Mouse (Mus musculus): ENCODE measurements at regions not wholly inside any gene's neighbourhood (a gene's known extent, or its start where the extent isn't known, plus 50 kb on each side); places are given as distances from the start of the nearest gene placed in this dataset.

GRCm38 (mm10) chr10:110571179-110571578 lies 115.2 kb upstream of the Nav3 start:
- Histone ChIP-seq H3K27me3 (ENCODE audit: control insufficient read depth in 1 of 2, insufficient read depth in 2 of 2, low read length in 2 of 2) (no peaks in the 10 kb centered on the region), H3K9me3 (replicated peaks; ENCODE audit: insufficient read depth, low read length) (no peaks in the 10 kb centered on the region), H3K79me2 (ENCODE audit: control insufficient read depth, insufficient read depth, low read length, poor library complexity) (no peaks in the 10 kb centered on the region), H3K4me3 (ENCODE audit: control insufficient read depth in 1 of 2, insufficient read depth in 1 of 2, low read depth in 2 of 2, low read length in 2 of 2) (no peak overlapping the region), H3K9ac (ENCODE audit: control insufficient read depth, low read depth, low read length, poor library complexity, severe bottlenecking) (no peak overlapping the region), H3K4me1 (ENCODE audit: control insufficient read depth in 1 of 2, insufficient read depth in 2 of 2, low read length in 2 of 2) (no peaks in the 10 kb centered on the region), H3K27ac (ENCODE audit: control insufficient read depth, low read depth, low read length) (no peak overlapping the region), H3K36me3 (ENCODE audit: control insufficient read depth in 1 of 2, insufficient read depth in 2 of 2, low read length in 2 of 2) (no peaks in the 10 kb centered on the region)
- DNase-seq (ENCODE audit: low read depth, low spot score): no peak
- TF ChIP-seq TBP (IDR thresholded peaks at IDR 0.05; ENCODE audit: low read depth, low read length): no peak
- no peak for TF ChIP-seq MAX (IDR thresholded peaks at IDR 0.05; ENCODE audit: low read length)
- no peak for TF ChIP-seq SIN3A (IDR thresholded peaks at IDR 0.05; ENCODE audit: low read length)
- no peak for TF ChIP-seq SMC3 (IDR thresholded peaks at IDR 0.05; ENCODE audit: low read depth, low read length)
- no peak for TF ChIP-seq ZMIZ1 (IDR thresholded peaks at IDR 0.05; ENCODE audit: low read depth, low read length)
- TF ChIP-seq ELF1 (IDR thresholded peaks at IDR 0.05; ENCODE audit: low read depth, low read length): no peak
- TF ChIP-seq NELFE (IDR thresholded peaks at IDR 0.05; ENCODE audit: low read depth, low read length): no peak
- TF ChIP-seq NRF1 (IDR thresholded peaks at IDR 0.05; ENCODE audit: insufficient read depth, low read depth, low read length, poor library complexity, severe bottlenecking): no peak

GRCm38 (mm10) chr10:110573530-110573929 lies 117.5 kb upstream of the Nav3 start:
- Histone ChIP-seq H3K79me2 (ENCODE audit: control insufficient read depth, insufficient read depth, low read length, poor library complexity) (no peaks in the 10 kb centered on the region), H3K9ac (ENCODE audit: control insufficient read depth, low read depth, low read length, poor library complexity, severe bottlenecking) (no peak overlapping the region), H3K4me3 (ENCODE audit: control insufficient read depth in 1 of 2, insufficient read depth in 1 of 2, low read depth in 2 of 2, low read length in 2 of 2) (no peak overlapping the region), H3K36me3 (ENCODE audit: control insufficient read depth in 1 of 2, insufficient read depth in 2 of 2, low read length in 2 of 2) (no peaks in the 10 kb centered on the region), H3K9me3 (replicated peaks; ENCODE audit: insufficient read depth, low read length) (no peaks in the 10 kb centered on the region), H3K27ac (ENCODE audit: control insufficient read depth, low read depth, low read length) (no peak overlapping the region), H3K4me1 (ENCODE audit: control insufficient read depth in 1 of 2, insufficient read depth in 2 of 2, low read length in 2 of 2) (no peaks in the 10 kb centered on the region), H3K27me3 (ENCODE audit: control insufficient read depth in 1 of 2, insufficient read depth in 2 of 2, low read length in 2 of 2) (no peaks in the 10 kb centered on the region)
- no peak for DNase-seq (ENCODE audit: low read depth, low spot score)
- TF ChIP-seq EP300 (IDR thresholded peaks at IDR 0.05; ENCODE audit: low read depth in 1 of 2, low read length in 2 of 2): no peak
- no peak for TF ChIP-seq UBTF (IDR thresholded peaks at IDR 0.05; ENCODE audit: borderline replicate concordance, insufficient read depth, low read depth, low read length)
- TF ChIP-seq ZMIZ1 (IDR thresholded peaks at IDR 0.05; ENCODE audit: low read depth, low read length): no peak
- TF ChIP-seq ETS1 (IDR thresholded peaks at IDR 0.05; ENCODE audit: low read depth, low read length): no peak
- no peak for TF ChIP-seq E2F4 (IDR thresholded peaks at IDR 0.05; ENCODE audit: borderline replicate concordance, low read depth, low read length)
- no peak for TF ChIP-seq MYC (IDR thresholded peaks at IDR 0.05; ENCODE audit: low read depth, low read length)

- Histone ChIP-seq H3K27me3 (ENCODE audit: control insufficient read depth in 1 of 2, insufficient read depth in 2 of 2, low read length in 2 of 2) (no peaks in the 10 kb centered on the region), H3K36me3 (ENCODE audit: control insufficient read depth in 1 of 2, insufficient read depth in 2 of 2, low read length in 2 of 2) (no peaks in the 10 kb centered on the region), H3K9ac (ENCODE audit: control insufficient read depth, low read depth, low read length, poor library complexity, severe bottlenecking) (no peak overlapping the region), H3K27ac (ENCODE audit: control insufficient read depth, low read depth, low read length) (no peak overlapping the region), H3K4me1 (ENCODE audit: control insufficient read depth in 1 of 2, insufficient read depth in 2 of 2, low read length in 2 of 2) (no peaks in the 10 kb centered on the region), H3K9me3 (replicated peaks; ENCODE audit: insufficient read depth, low read length) (no peaks in the 10 kb centered on the region), H3K79me2 (ENCODE audit: control insufficient read depth, insufficient read depth, low read length, poor library complexity) (no peaks in the 10 kb centered on the region), H3K4me3 (ENCODE audit: control insufficient read depth in 1 of 2, insufficient read depth in 1 of 2, low read depth in 2 of 2, low read length in 2 of 2) (no peak overlapping the region)
- TF ChIP-seq EP300 (IDR thresholded peaks at IDR 0.05; ENCODE audit: low read depth in 1 of 2, low read length in 2 of 2) (no peak), RAD21 (IDR thresholded peaks at IDR 0.05; ENCODE audit: low read depth, low read length) (no peak), GABPA (IDR thresholded peaks at IDR 0.05; ENCODE audit: low read depth, low read length) (no peak), USF1 (IDR thresholded peaks at IDR 0.05; ENCODE audit: low read depth, low read length) (no peak), USF2 (IDR thresholded peaks at IDR 0.05; ENCODE audit: borderline replicate concordance in 1 of 2, insufficient read depth in 1 of 2, low read depth in 1 of 2, low read length in 2 of 2) (no peak), KAT2A (conservative IDR thresholded peaks at IDR 0.05; ENCODE audit: low read depth, low read length) (no peak), POLR2AphosphoS5 (IDR thresholded peaks at IDR 0.05; ENCODE audit: borderline replicate concordance, low read depth, low read length) (no peak), ZC3H11A (IDR thresholded peaks at IDR 0.05; ENCODE audit: low read depth, low read length) (no peak), GATA1 (IDR thresholded peaks at IDR 0.05; ENCODE audit: low read depth, low read length) (no peak)
- no peak for DNase-seq (ENCODE audit: low read depth, low spot score)
Measured at GRCm38 (mm10) chr10:110586029-110586428, 130.0 kb upstream of the Nav3 start.
